Mouse (Mus musculus) bone marrow macrophage, adult 2 months (primary cell): ENCODE data around the gene Mylk3.

Experiments used
- CTCF ChIP-seq: IDR thresholded peaks from 2 replicates; pipeline ENCODE4 v1.5.1; 2012; ENCODE audit warnings: low read depth, mild to moderate bottlenecking, low read length, moderate library complexity
- POLR2A ChIP-seq: IDR thresholded peaks from 2 replicates; pipeline ENCODE4 v1.6.1; 2012; ENCODE audit warnings: mild to moderate bottlenecking, low read depth, low read length, borderline replicate concordance

DNA sequence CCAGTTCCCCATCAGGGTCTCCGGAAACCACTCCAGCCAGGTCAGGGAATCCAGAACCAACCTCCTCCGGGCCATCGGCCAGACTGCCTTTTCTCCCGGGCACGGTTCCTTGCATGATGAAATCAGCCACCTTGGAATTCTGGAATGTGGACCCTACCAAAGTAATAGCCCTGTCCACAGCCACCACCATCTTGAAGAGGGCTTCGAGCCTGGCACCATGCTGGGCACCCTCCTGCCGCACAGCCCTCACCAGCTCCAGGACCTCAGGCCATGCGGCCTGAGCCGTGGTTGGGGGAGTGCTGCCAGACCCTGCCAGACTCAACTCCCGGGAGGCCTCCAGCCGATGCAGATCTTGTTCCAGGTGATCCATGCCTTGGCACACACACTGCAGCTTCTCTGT is 21.5 kb downstream of the Mylk3 start:
- TF ChIP-seq POLR2A (no peak), CTCF (no peak)
